ENCODE assay signal across 17 mouse cellular contexts in the genomic region with DNA sequence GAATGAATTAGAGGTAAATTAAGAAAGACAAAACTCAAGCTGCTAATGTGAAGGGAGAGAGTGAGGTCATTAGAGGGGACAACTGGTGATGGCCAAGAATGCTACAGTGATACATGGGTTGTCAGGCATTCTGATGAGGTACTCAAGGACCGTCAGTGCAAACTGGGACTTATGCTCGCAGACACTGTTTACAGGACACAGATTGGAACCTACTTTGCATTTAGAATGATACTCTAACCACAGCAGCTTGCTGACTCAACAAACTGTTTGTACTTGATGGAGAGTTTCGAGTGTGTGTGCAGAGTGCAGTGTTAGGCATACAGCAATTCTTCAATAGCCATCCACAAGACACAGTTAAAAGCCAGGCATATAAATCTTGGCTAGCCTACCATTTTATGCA.
DNase-seq lines count a peak whose midpoint lies in the region; ATAC-seq lines count a peak whose summit lies in the region.
"Had no signal": no experiment of that assay in that cellular context is flagged by ENCODE, and none has a peak within 500 bp of the region (broad histone marks: within the 10 kb centered on the region; RNA-seq: fewer than 3 reads in every experiment).

No protein-coding gene starts in this region.

- H3K4me3 ChIP-seq in hindbrain, embryonic 13.5 days: no peak overlapping the region
- no peak overlapping the region for H3K4me3 ChIP-seq in hindbrain, embryonic 10.5 days
- no peak overlapping the region for H3K4me3 ChIP-seq in forebrain, embryonic 15.5 days
- no peak overlapping the region for H3K4me3 ChIP-seq in midbrain, embryonic 14.5 days (replicated peaks; ENCODE audit: low read depth, low read length)
- H3K4me3 ChIP-seq: embryonic facial prominence, embryonic 12.5 days; heart, embryonic 15.5 days; kidney, embryonic 15.5 days had no signal

- H3K36me3 ChIP-seq in hindbrain, embryonic 13.5 days: no peaks in the 10 kb centered on the region
- H3K36me3 ChIP-seq in hindbrain, embryonic 10.5 days: no peaks in the 10 kb centered on the region
- H3K36me3 ChIP-seq in forebrain, embryonic 15.5 days: no peaks in the 10 kb centered on the region
- no peaks in the 10 kb centered on the region for H3K36me3 ChIP-seq in midbrain, embryonic 14.5 days (ENCODE audit: control insufficient read depth, insufficient read depth, low read length)
- H3K36me3 ChIP-seq: embryonic facial prominence, embryonic 12.5 days; G1E; heart, embryonic 15.5 days; kidney, embryonic 15.5 days had no signal

- peak overlapping the region; percentile 24 for H3K27ac ChIP-seq in hindbrain, embryonic 13.5 days
- H3K27ac ChIP-seq in hindbrain, embryonic 10.5 days: no peak overlapping the region
- no peak overlapping the region for H3K27ac ChIP-seq in forebrain, embryonic 15.5 days (replicated peaks)
- 0 out of 2 replicates have a peak overlapping the region, but pooled peaks have one; percentile 8 for H3K27ac ChIP-seq in midbrain, embryonic 14.5 days (replicated peaks; ENCODE audit: low read depth, low read length)
- H3K27ac ChIP-seq: embryonic facial prominence, embryonic 12.5 days; heart, embryonic 15.5 days; kidney, embryonic 15.5 days had no signal

- no peak for DNase-seq in hindbrain, embryonic 10.5 days (ENCODE audit: low spot score)
- DNase-seq in brain, adult 2 months (ENCODE audit: low read depth, low spot score): peak; percentile 39
- DNase-seq in midbrain, embryonic 14.5 days: peak; percentile 28
- DNase-seq in T-cell, adult 2 months (ENCODE audit: low spot score): no peak
- no peak for DNase-seq in kidney, postnatal 14 days
- DNase-seq: adrenal gland, postnatal 10 days; cerebellum, postnatal 14 days; liver, postnatal 0 days; right cerebral cortex, adult 18-20 months had no signal

- no peaks in the 10 kb centered on the region for H3K9me3 ChIP-seq in hindbrain, embryonic 13.5 days
- H3K9me3 ChIP-seq in hindbrain, embryonic 10.5 days: no peaks in the 10 kb centered on the region
- no peaks in the 10 kb centered on the region for H3K9me3 ChIP-seq in forebrain, embryonic 15.5 days
- no peaks in the 10 kb centered on the region for H3K9me3 ChIP-seq in midbrain, embryonic 14.5 days (ENCODE audit: control insufficient read depth, low read length)
- H3K9me3 ChIP-seq: embryonic facial prominence, embryonic 12.5 days; heart, embryonic 15.5 days; kidney, embryonic 15.5 days had no signal

- no peaks in the 10 kb centered on the region for H3K27me3 ChIP-seq in hindbrain, embryonic 13.5 days
- no peaks in the 10 kb centered on the region for H3K27me3 ChIP-seq in hindbrain, embryonic 10.5 days (ENCODE audit: insufficient read depth, poor library complexity, severe bottlenecking)
- H3K27me3 ChIP-seq in forebrain, embryonic 15.5 days: no peaks in the 10 kb centered on the region
- H3K27me3 ChIP-seq in midbrain, embryonic 14.5 days (ENCODE audit: control insufficient read depth, insufficient read depth, low read length): no peaks in the 10 kb centered on the region
- H3K27me3 ChIP-seq: embryonic facial prominence, embryonic 12.5 days; heart, embryonic 15.5 days; kidney, embryonic 15.5 days had no signal

- 0 out of 2 replicates have a peak, but pooled peaks cover 4% of the 10 kb centered on the region for H3K4me1 ChIP-seq in hindbrain, embryonic 13.5 days (replicated peaks)
- no peaks in the 10 kb centered on the region for H3K4me1 ChIP-seq in hindbrain, embryonic 10.5 days (replicated peaks)
- H3K4me1 ChIP-seq in forebrain, embryonic 15.5 days: peaks cover 5% of the 10 kb centered on the region
- H3K4me1 ChIP-seq in midbrain, embryonic 14.5 days (ENCODE audit: control insufficient read depth, insufficient read depth, low read length): peaks cover 5% of the 10 kb centered on the region; the same call in 1 of the 2 replicates
- H3K4me1 ChIP-seq: embryonic facial prominence, embryonic 12.5 days; heart, embryonic 15.5 days; kidney, embryonic 15.5 days had no signal

- H3K9ac ChIP-seq in hindbrain, embryonic 13.5 days: no peak overlapping the region
- H3K9ac ChIP-seq in forebrain, embryonic 15.5 days (replicated peaks): no peak overlapping the region
- no peak overlapping the region for H3K9ac ChIP-seq in midbrain, embryonic 14.5 days (replicated peaks; ENCODE audit: low read length)
- H3K9ac ChIP-seq: embryonic facial prominence, embryonic 12.5 days; heart, embryonic 15.5 days; kidney, embryonic 15.5 days; liver, postnatal 0 days had no signal

- WGBS in hindbrain, embryonic 13.5 days: 55% methylated on average over 3 of the region's 3 CpGs
- 82% methylated on average over 3 of the region's 3 CpGs for WGBS in hindbrain, embryonic 10.5 days
- 45% methylated on average over 3 of the region's 3 CpGs for WGBS in forebrain, embryonic 15.5 days
- WGBS in midbrain, embryonic 14.5 days: 62% methylated on average over 3 of the region's 3 CpGs

- no peak overlapping the region for H3K4me2 ChIP-seq in hindbrain, embryonic 13.5 days
- no peak overlapping the region for H3K4me2 ChIP-seq in forebrain, embryonic 15.5 days (replicated peaks)
- no peak overlapping the region for H3K4me2 ChIP-seq in midbrain, embryonic 14.5 days (ENCODE audit: low read length)
- H3K4me2 ChIP-seq: embryonic facial prominence, embryonic 12.5 days; heart, embryonic 15.5 days; kidney, embryonic 15.5 days had no signal

- ATAC-seq in hindbrain, embryonic 13.5 days (ENCODE audit: low FRiP score): peak; percentile 73
- peak; percentile 72 for ATAC-seq in forebrain, embryonic 15.5 days (replicated peaks)
- ATAC-seq in midbrain, embryonic 14.5 days (ENCODE audit: low FRiP score, low TSS enrichment): no peak
- ATAC-seq in monocyte, adult 5-6 weeks (replicated peaks; ENCODE audit: insufficient number of reproducible peaks, low FRiP score, low TSS enrichment, poor library complexity, severe bottlenecking): no peak
- ATAC-seq: inflammation-experienced regulatory T-cells, adult 6 months; liver, postnatal 0 days had no signal

Comparison
In these comparisons a context has a peak if more than half of its experiments do, and no peak if none do; other contexts are left out.
1. H3K27ac ChIP-seq: peak in hindbrain, embryonic 13.5 days (single experiment) and midbrain, embryonic 14.5 days (single experiment); none in hindbrain, embryonic 10.5 days (single experiment) and forebrain, embryonic 15.5 days (single experiment).
2. ATAC-seq: peak in hindbrain, embryonic 13.5 days (single experiment) and forebrain, embryonic 15.5 days (single experiment); none in midbrain, embryonic 14.5 days (single experiment) and monocyte, adult 5-6 weeks (single experiment).
3. DNase-seq: peak in brain, adult 2 months (single experiment) and midbrain, embryonic 14.5 days (single experiment); none in hindbrain, embryonic 10.5 days (single experiment), T-cell, adult 2 months (single experiment) and kidney, postnatal 14 days (single experiment).